Mouse (Mus musculus) G1E (cell line): ENCODE measurements around the gene Vstm4.

ENCODE experiments used
- CTCF ChIP-seq: IDR thresholded peaks from 2 replicates; pipeline ENCODE4 v1.5.1; 2012; ENCODE audit warnings: low read depth, low read length, inconsistent platforms, mixed read lengths
- TAL1 ChIP-seq: conservative IDR thresholded peaks from 2 replicates; pipeline ENCODE4 v1.6.1; 2012; ENCODE audit warnings: low read depth, low read length, inconsistent platforms, mixed read lengths

DNA sequence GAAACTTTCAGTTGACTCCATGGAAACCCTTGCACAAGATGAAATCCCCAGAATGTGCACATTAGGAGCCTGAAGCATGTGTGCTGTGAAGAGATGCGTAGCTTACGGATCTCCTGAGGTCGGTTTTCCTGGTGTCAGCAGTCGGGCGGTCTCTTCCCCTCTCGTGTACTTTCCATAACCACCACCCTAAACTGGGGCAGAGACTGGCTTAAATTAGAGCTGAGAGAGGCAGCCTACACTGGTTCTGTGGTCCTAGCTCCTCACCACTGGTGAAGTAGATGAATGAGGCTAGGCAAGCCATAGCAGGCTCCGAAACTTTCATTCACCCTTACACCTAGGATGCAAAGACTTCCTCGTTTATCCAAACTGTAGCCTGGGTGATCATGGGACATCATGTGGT, 75.7 kb downstream of the Vstm4 start:
- TF ChIP-seq TAL1 (no peak), CTCF (no peak)
